Mouse (Mus musculus) C2C12 (cell line): ENCODE data around the gene Gapdh.

ENCODE experiments used
- CEBPB ChIP-seq: IDR thresholded peaks from one replicate; pipeline ENCODE4 v1.6.1; 2011; ENCODE audit warnings: low read depth, mild to moderate bottlenecking, control low read depth, moderate library complexity
- CTCF ChIP-seq: IDR thresholded peaks from one replicate; pipeline ENCODE4 v1.5.1; 2011; ENCODE audit not compliant: control insufficient read depth, insufficient read depth, insufficient read length
- MAX ChIP-seq: IDR thresholded peaks from one replicate; pipeline ENCODE4 v1.6.1; 2011; ENCODE audit warnings: mild to moderate bottlenecking, control low read depth
- MYOD1 ChIP-seq: IDR thresholded peaks from one replicate; pipeline ENCODE4 v1.6.1; 2011; ENCODE audit warnings: low read depth; ENCODE audit not compliant: control insufficient read depth, insufficient read length
- MYOG ChIP-seq: IDR thresholded peaks from one replicate; pipeline ENCODE4 v1.6.1; 2011; ENCODE audit not compliant: control insufficient read depth, insufficient read length; ENCODE audit errors: extremely low read depth
- USF1 ChIP-seq: IDR thresholded peaks from one replicate; pipeline ENCODE4 v1.6.1; 2011; ENCODE audit warnings: low read depth, mild to moderate bottlenecking, control low read depth, moderate library complexity

GRCm38 (mm10) chr6:125212621-125213020 is 46.4 kb upstream of the Gapdh start:
- no peak for TF ChIP-seq MAX
- no peak for TF ChIP-seq CTCF
- no peak for TF ChIP-seq CEBPB
- TF ChIP-seq MYOG = no peak
- no peak for TF ChIP-seq MYOD1
- TF ChIP-seq USF1 = no peak
